Mouse (Mus musculus): ENCODE measurements around the gene Kcnd3.

- TF ChIP-seq CTCF (IDR thresholded peaks at IDR 0.05; ENCODE audit: extremely low read depth, insufficient read depth, low read length): no peak
- TF ChIP-seq POLR2A (IDR thresholded peaks at IDR 0.05; ENCODE audit: extremely low read depth, insufficient read depth, low read length): no peak
Observed at GRCm38 (mm10) chr3:105696387-105697147, 244.4 kb downstream of the Kcnd3 start.
